ENCODE assay signal across 7 mouse cellular contexts in the genomic region with DNA sequence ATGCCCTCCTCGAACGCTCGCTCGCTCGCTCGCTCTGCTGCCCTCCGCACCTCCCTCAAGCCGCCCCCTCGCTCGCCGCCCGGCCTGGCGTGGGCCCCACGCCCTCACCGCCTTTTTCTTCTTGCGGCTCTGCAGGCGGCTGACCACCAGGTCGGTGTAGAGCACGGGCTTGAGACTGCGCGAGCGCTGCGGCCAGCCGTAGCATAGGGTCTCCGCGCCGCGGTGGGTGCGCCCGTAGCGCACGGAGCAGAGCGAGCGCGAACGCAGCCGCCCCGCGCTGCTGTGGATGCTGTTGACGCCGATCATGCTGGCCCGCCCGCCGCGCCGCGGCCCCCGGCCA. TPM values are rescaled to one million over a fixed set of nuclear protein-coding genes. Genes with fewer than 3 reads are reported as not detected.
DNase-seq lines count a peak whose midpoint lies in the region; ATAC-seq and TF ChIP-seq lines count a peak whose summit lies in the region.

No protein-coding gene starts in this region.

- peak overlapping the region; percentile 83 for H3K4me2 ChIP-seq in embryonic facial prominence, embryonic 15.5 days (replicated peaks)
- peak overlapping the region; percentile 63 for H3K4me2 ChIP-seq in intestine, embryonic 16.5 days (ENCODE audit: low read depth, low read length)
- peak overlapping the region; percentile 83 for H3K4me2 ChIP-seq in midbrain, postnatal 0 days (ENCODE audit: low read depth, low read length, poor library complexity, severe bottlenecking)

- WGBS in embryonic facial prominence, embryonic 15.5 days: 1% methylated on average over 47 of the region's 48 CpGs
- WGBS in intestine, embryonic 16.5 days: 1% methylated on average over 48 of the region's 48 CpGs
- 1% methylated on average over 44 of the region's 48 CpGs for WGBS in midbrain, postnatal 0 days

- peak overlapping the region; percentile 33 for H3K9ac ChIP-seq in embryonic facial prominence, embryonic 15.5 days
- peak overlapping the region; percentile 73 for H3K9ac ChIP-seq in intestine, embryonic 16.5 days (ENCODE audit: low read depth, low read length)
- peak overlapping the region; percentile 77 for H3K9ac ChIP-seq in midbrain, postnatal 0 days (replicated peaks; ENCODE audit: low read length, poor library complexity, severe bottlenecking)

- no peak for TF ChIP-seq CTCF in midbrain, postnatal 0 days (IDR thresholded peaks at IDR 0.05)

- H3K27ac ChIP-seq in embryonic facial prominence, embryonic 15.5 days (replicated peaks): no peak overlapping the region
- peak overlapping the region; percentile 77 for H3K27ac ChIP-seq in intestine, embryonic 16.5 days (ENCODE audit: low read length)
- H3K27ac ChIP-seq in midbrain, postnatal 0 days (ENCODE audit: low read depth, low read length): peak overlapping the region; percentile 73

- H3K9me3 ChIP-seq in embryonic facial prominence, embryonic 15.5 days (replicated peaks): no peaks in the 10 kb centered on the region
- no peaks in the 10 kb centered on the region for H3K9me3 ChIP-seq in intestine, embryonic 16.5 days (ENCODE audit: control insufficient read depth, low read length)
- no peaks in the 10 kb centered on the region for H3K9me3 ChIP-seq in midbrain, postnatal 0 days (ENCODE audit: low read length)

- DNase-seq in left cerebral cortex, adult 8-10 months (ENCODE audit: low spot score in 2 of 2): peak; percentile 7 to 21
- no peak for DNase-seq in left cerebral cortex, adult 9 months (ENCODE audit: low spot score in 2 of 2)
- DNase-seq in cerebellum, postnatal 14 days: peak; percentile 18 to 30
- no peak for DNase-seq in midbrain, postnatal 0 days (ENCODE audit: low spot score)

- ATAC-seq in embryonic facial prominence, embryonic 15.5 days (ENCODE audit: insufficient number of reproducible peaks, low FRiP score, low TSS enrichment, low read depth): no peak
- 0 out of 2 replicates have a peak, but pooled peaks have one; percentile 0 for ATAC-seq in intestine, embryonic 16.5 days
- ATAC-seq in midbrain, postnatal 0 days (ENCODE audit: low FRiP score): peak; percentile 52
- ATAC-seq in CD4-positive, CD25-positive, alpha-beta regulatory T cell, adult 4 months: no peak

- H3K4me3 ChIP-seq in embryonic facial prominence, embryonic 15.5 days (replicated peaks): peak overlapping the region; percentile 54
- H3K4me3 ChIP-seq in intestine, embryonic 16.5 days (ENCODE audit: low read length): peak overlapping the region; percentile 58
- peak overlapping the region; percentile 75 for H3K4me3 ChIP-seq in midbrain, postnatal 0 days (ENCODE audit: low read depth, low read length)

- peaks cover 3% of the 10 kb centered on the region for H3K36me3 ChIP-seq in embryonic facial prominence, embryonic 15.5 days
- H3K36me3 ChIP-seq in intestine, embryonic 16.5 days (ENCODE audit: control insufficient read depth, insufficient read depth, low read length): 0 out of 2 replicates have a peak, but pooled peaks cover 4% of the 10 kb centered on the region
- peaks cover 26% of the 10 kb centered on the region for H3K36me3 ChIP-seq in midbrain, postnatal 0 days (ENCODE audit: insufficient read depth, low read length)

- H3K4me1 ChIP-seq in embryonic facial prominence, embryonic 15.5 days: peaks cover 62% of the 10 kb centered on the region
- H3K4me1 ChIP-seq in intestine, embryonic 16.5 days (ENCODE audit: control insufficient read depth, insufficient read depth, low read length): peaks cover 44% of the 10 kb centered on the region
- peaks cover 27% of the 10 kb centered on the region for H3K4me1 ChIP-seq in midbrain, postnatal 0 days (ENCODE audit: insufficient read depth, low read length)

- H3K27me3 ChIP-seq in embryonic facial prominence, embryonic 15.5 days: peaks cover 97% of the 10 kb centered on the region
- H3K27me3 ChIP-seq in intestine, embryonic 16.5 days (replicated peaks; ENCODE audit: control insufficient read depth, insufficient read depth, low read length): peaks cover 44% of the 10 kb centered on the region
- H3K27me3 ChIP-seq in midbrain, postnatal 0 days (ENCODE audit: insufficient read depth, low read length): peaks cover 4% of the 10 kb centered on the region; the same call in 1 of the 2 replicates

RNA-seq across cellular contexts. Expression of gene Psd, which starts 9.4 kb away (rescaled TPM):
- total RNA-seq in left cerebral cortex, adult 8-10 months (2022): 100 to 1,000 TPM; 550 to 592 (median 567) TPM
- polyA plus RNA-seq in embryonic facial prominence, embryonic 15.5 days (2015; fragmentation: Nextera tagmentation; extraction: Ambion mirVana): 9.8 and 11.0 TPM in 2 replicates
- 13.2 and 13.6 TPM in 2 replicates for polyA plus RNA-seq in intestine, embryonic 16.5 days (2015; fragmentation: Nextera tagmentation; extraction: Ambion mirVana)
- 471 and 481 TPM in 2 replicates for total RNA-seq in midbrain, postnatal 0 days (2014; rRNA removed)
- 179 and 185 TPM in 2 replicates for polyA plus RNA-seq in midbrain, postnatal 0 days (2015; fragmentation: Nextera tagmentation; extraction: Ambion mirVana)
- 1 to 10 TPM; 3.8 to 6.5 TPM for polyA plus RNA-seq in CD4-positive, CD25-positive, alpha-beta regulatory T cell, adult 4 months (2017; shearing (Covaris generic))

RNA-seq across cellular contexts. Expression of gene Fbxl15, which starts 10.5 kb away (rescaled TPM):
- total RNA-seq in left cerebral cortex, adult 8-10 months (2022): 10 to 100 TPM; 23.7 to 27.6 (median 25.1) TPM
- polyA plus RNA-seq in embryonic facial prominence, embryonic 15.5 days (2015; fragmentation: Nextera tagmentation; extraction: Ambion mirVana): 16.4 TPM in 2 replicates
- 17.3 and 18.9 TPM in 2 replicates for polyA plus RNA-seq in intestine, embryonic 16.5 days (2015; fragmentation: Nextera tagmentation; extraction: Ambion mirVana)
- 48.3 and 57.8 TPM in 2 replicates for total RNA-seq in midbrain, postnatal 0 days (2014; rRNA removed)
- 55.2 and 56.8 TPM in 2 replicates for polyA plus RNA-seq in midbrain, postnatal 0 days (2015; fragmentation: Nextera tagmentation; extraction: Ambion mirVana)
- 1 to 10 TPM; 5.1 TPM for polyA plus RNA-seq in CD4-positive, CD25-positive, alpha-beta regulatory T cell, adult 4 months (2017; shearing (Covaris generic))

RNA-seq across cellular contexts. Expression of gene Nfkb2, which starts 13.4 kb away (rescaled TPM):
- total RNA-seq in left cerebral cortex, adult 8-10 months (2022): 1 to 10 TPM; 1.9 to 3.3 (median 2.2) TPM
- 15.3 and 16.1 TPM in 2 replicates for polyA plus RNA-seq in embryonic facial prominence, embryonic 15.5 days (2015; fragmentation: Nextera tagmentation; extraction: Ambion mirVana)
- 9.1 and 9.8 TPM in 2 replicates for polyA plus RNA-seq in intestine, embryonic 16.5 days (2015; fragmentation: Nextera tagmentation; extraction: Ambion mirVana)
- 3.1 and 4.5 TPM in 2 replicates for total RNA-seq in midbrain, postnatal 0 days (2014; rRNA removed)
- 2.3 and 2.4 TPM in 2 replicates for polyA plus RNA-seq in midbrain, postnatal 0 days (2015; fragmentation: Nextera tagmentation; extraction: Ambion mirVana)
- 10 to 100 TPM; 17.3 to 18.8 TPM for polyA plus RNA-seq in CD4-positive, CD25-positive, alpha-beta regulatory T cell, adult 4 months (2017; shearing (Covaris generic))

RNA-seq across cellular contexts. Expression of gene Cuedc2, which starts 21.0 kb away (rescaled TPM):
- 100 to 1,000 TPM; 187 to 201 (median 192) TPM for total RNA-seq in left cerebral cortex, adult 8-10 months (2022)
- 167 and 168 TPM in 2 replicates for polyA plus RNA-seq in embryonic facial prominence, embryonic 15.5 days (2015; fragmentation: Nextera tagmentation; extraction: Ambion mirVana)
- polyA plus RNA-seq in intestine, embryonic 16.5 days (2015; fragmentation: Nextera tagmentation; extraction: Ambion mirVana): 127 and 132 TPM in 2 replicates
- total RNA-seq in midbrain, postnatal 0 days (2014; rRNA removed): 157 and 177 TPM in 2 replicates
- 314 and 337 TPM in 2 replicates for polyA plus RNA-seq in midbrain, postnatal 0 days (2015; fragmentation: Nextera tagmentation; extraction: Ambion mirVana)
- 10 to 100 TPM; 56.3 to 62.6 TPM for polyA plus RNA-seq in CD4-positive, CD25-positive, alpha-beta regulatory T cell, adult 4 months (2017; shearing (Covaris generic))

RNA-seq across cellular contexts. Expression of gene Mfsd13a, which starts 23.4 kb away (rescaled TPM):
- total RNA-seq in left cerebral cortex, adult 8-10 months (2022): 10 to 100 TPM; 28.9 to 29.9 (median 29.5) TPM
- 4.3 and 4.4 TPM in 2 replicates for polyA plus RNA-seq in embryonic facial prominence, embryonic 15.5 days (2015; fragmentation: Nextera tagmentation; extraction: Ambion mirVana)
- 16.2 and 16.3 TPM in 2 replicates for polyA plus RNA-seq in intestine, embryonic 16.5 days (2015; fragmentation: Nextera tagmentation; extraction: Ambion mirVana)
- total RNA-seq in midbrain, postnatal 0 days (2014; rRNA removed): 7.2 and 19.2 TPM in 2 replicates
- 10.6 and 11.4 TPM in 2 replicates for polyA plus RNA-seq in midbrain, postnatal 0 days (2015; fragmentation: Nextera tagmentation; extraction: Ambion mirVana)
- polyA plus RNA-seq in CD4-positive, CD25-positive, alpha-beta regulatory T cell, adult 4 months (2017; shearing (Covaris generic)): 10 to 100 TPM in 1 of 2 experiments, 1 to 10 TPM in 1; 3.8 to 10.5 TPM

Comparison
In these comparisons a context has a peak if more than half of its experiments do, and no peak if none do; other contexts are left out.
1. DNase-seq: peak in left cerebral cortex, adult 8-10 months (2 of 2) and cerebellum, postnatal 14 days (2 of 2); none in left cerebral cortex, adult 9 months (0 of 2) and midbrain, postnatal 0 days (single experiment).
2. ATAC-seq: peak in intestine, embryonic 16.5 days (single experiment) and midbrain, postnatal 0 days (single experiment); none in embryonic facial prominence, embryonic 15.5 days (single experiment) and CD4-positive, CD25-positive, alpha-beta regulatory T cell, adult 4 months (single experiment).
3. RNA of gene Psd, which starts 9.4 kb away (polyA plus RNA-seq): 179 to 185 TPM in midbrain, postnatal 0 days; 13.2 to 13.6 TPM in intestine, embryonic 16.5 days, 9.8 to 11.0 TPM in embryonic facial prominence, embryonic 15.5 days and 3.8 to 6.5 TPM in CD4-positive, CD25-positive, alpha-beta regulatory T cell, adult 4 months; every median in the first group is over 10 times any median in the second.
4. Peak in every context shown above with its lines, with median percentiles within 50 percentile points of each other: H3K4me2 ChIP-seq, H3K4me3 ChIP-seq and H3K9ac ChIP-seq.